Mouse (Mus musculus) forebrain, embryonic 11.5 days (tissue): ENCODE data around the gene Cops4. TPM values are rescaled to one million over a fixed set of nuclear protein-coding genes. Genes with fewer than 3 reads are reported as not detected.

Experiments used
- ATAC-seq: fragments of 200-750 bp; cut with Nextera tagmentation; replicated peaks from 2 replicates; pipeline ENCODE4 v1.8.0; 2017; ENCODE audit warnings: moderate TSS enrichment; ENCODE audit not compliant: low FRiP score
- DNase-seq: peaks from one replicate; pipeline ENCODE4 v3.0.0-alpha.2; 2017; ENCODE audit warnings: low spot score
- H3K27ac ChIP-seq: fragments of 300-500 bp; sonication (generic); 2 replicates; pipeline ENCODE4 v1.5.1; 2014; ENCODE audit warnings: low read depth, low read length
- H3K27me3 ChIP-seq: fragments of 300-500 bp; sonication (generic); 2 replicates; pipeline ENCODE4 v1.6.1; 2014; ENCODE audit warnings: mild to moderate bottlenecking, low read length, mixed read lengths; ENCODE audit not compliant: control insufficient read depth, insufficient read depth
- H3K36me3 ChIP-seq: fragments of 300-500 bp; sonication (generic); 2 replicates; pipeline ENCODE4 v1.6.1; 2014; ENCODE audit warnings: mild to moderate bottlenecking, low read length, moderate library complexity, mixed read lengths; ENCODE audit not compliant: control insufficient read depth, insufficient read depth
- H3K4me1 ChIP-seq: fragments of 300-500 bp; sonication (generic); replicated peaks from 2 replicates; pipeline ENCODE4 v1.6.1; 2014; ENCODE audit warnings: low read length, mixed read lengths; ENCODE audit not compliant: control insufficient read depth, insufficient read depth
- H3K4me2 ChIP-seq: fragments of 300-500 bp; sonication (generic); 2 replicates; pipeline ENCODE4 v1.6.1; 2014; ENCODE audit warnings: low read depth, mild to moderate bottlenecking, low read length, moderate library complexity, mixed read lengths; ENCODE audit not compliant: severe bottlenecking
- H3K4me3 ChIP-seq: fragments of 300-500 bp; sonication (generic); 2 replicates; pipeline ENCODE4 v1.5.1; 2014; ENCODE audit warnings: low read depth, low read length
- H3K9ac ChIP-seq: fragments of 300-500 bp; sonication (generic); 2 replicates; pipeline ENCODE4 v1.6.1; 2014; ENCODE audit warnings: low read length
- H3K9me3 ChIP-seq: fragments of 300-500 bp; sonication (generic); 2 replicates; pipeline ENCODE4 v1.6.1; 2016; ENCODE audit warnings: low read length, mixed read lengths; ENCODE audit not compliant: control insufficient read depth
- WGBS: fragments of 180-500 bp; shearing (Covaris S2); extraction: QIAGEN DNeasy Blood & Tissue Kit; methylation state at CpG from one replicate; pipeline ENCODE4 v1.1.7; 2014; 5-methylcytosine and 5-hydroxymethylcytosine counted together
- polyA plus RNA-seq: library from polyadenylated mRNA; unstranded; fragments of >200 nt; fragmentation: Nextera tagmentation; extraction: Ambion mirVana; gene quantifications from 2 replicates; pipeline ENCODE4 v1.2.1, GENCODE M21; 2014

The Cops4 gene
- polyA plus RNA-seq, 1 experiment from 2014 or later: 231 TPM

- WGBS: 94% methylated on average over 4 of the region's 4 CpGs
- Histone ChIP-seq H3K9ac (no peak overlapping the region), H3K4me3 (no peak overlapping the region), H3K36me3 (peaks cover 8% of the 10 kb centered on the region; the same call in 1 of the 2 replicates), H3K9me3 (no peaks in the 10 kb centered on the region), H3K27me3 (no peaks in the 10 kb centered on the region), H3K27ac (no peak overlapping the region), H3K4me1 (no peaks in the 10 kb centered on the region), H3K4me2 (no peak overlapping the region)
- ATAC-seq (no peak), DNase-seq (no peak)
These were observed 31.2 kb downstream of the Cops4 start for GRCm38 (mm10) chr5:100549311-100549710.

DNA sequence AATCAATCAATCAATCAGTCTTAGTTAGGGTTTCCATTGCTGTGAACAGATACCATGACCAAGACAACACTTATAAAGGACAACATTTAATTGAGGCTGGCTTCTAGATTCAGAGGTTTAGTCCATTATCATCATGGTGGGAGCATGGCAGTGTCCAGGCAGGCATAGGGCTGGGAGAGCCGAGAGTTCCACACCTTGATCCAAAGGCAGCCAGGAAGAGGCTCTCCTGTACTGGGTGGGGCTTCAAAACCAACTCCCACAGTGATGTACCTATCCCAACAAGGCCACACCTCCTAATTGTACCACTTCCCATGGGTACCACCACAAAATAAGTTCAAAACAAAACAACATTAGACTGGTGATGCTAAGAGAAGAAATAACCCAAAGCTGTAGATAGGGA is 32.0 kb downstream of the Cops4 start:
- no peak overlapping the region for H3K4me2 ChIP-seq
- no peak overlapping the region for H3K27ac ChIP-seq
- no peak overlapping the region for H3K9ac ChIP-seq
- ATAC-seq: no peak
- H3K27me3 ChIP-seq: no peaks in the 10 kb centered on the region
- no peak overlapping the region for H3K4me3 ChIP-seq
- H3K36me3 ChIP-seq: peaks cover 8% of the 10 kb centered on the region; the same call in 1 of the 2 replicates
- H3K4me1 ChIP-seq: no peaks in the 10 kb centered on the region
- DNase-seq: no peak
- 86% methylated on average over 1 of the region's 1 CpGs for WGBS
- no peaks in the 10 kb centered on the region for H3K9me3 ChIP-seq

GRCm38 (mm10) chr5:100551952-100552351 is 33.8 kb downstream of the Cops4 start:
- Histone ChIP-seq H3K4me2 (no peak overlapping the region), H3K27ac (no peak overlapping the region), H3K9me3 (no peaks in the 10 kb centered on the region), H3K36me3 (peaks cover 5% of the 10 kb centered on the region; the same call in 1 of the 2 replicates), H3K27me3 (no peaks in the 10 kb centered on the region), H3K4me3 (no peak overlapping the region), H3K9ac (no peak overlapping the region), H3K4me1 (no peaks in the 10 kb centered on the region)
- ATAC-seq: no peak
- DNase-seq: no peak
- 71% methylated on average over 2 of the region's 2 CpGs for WGBS

DNA sequence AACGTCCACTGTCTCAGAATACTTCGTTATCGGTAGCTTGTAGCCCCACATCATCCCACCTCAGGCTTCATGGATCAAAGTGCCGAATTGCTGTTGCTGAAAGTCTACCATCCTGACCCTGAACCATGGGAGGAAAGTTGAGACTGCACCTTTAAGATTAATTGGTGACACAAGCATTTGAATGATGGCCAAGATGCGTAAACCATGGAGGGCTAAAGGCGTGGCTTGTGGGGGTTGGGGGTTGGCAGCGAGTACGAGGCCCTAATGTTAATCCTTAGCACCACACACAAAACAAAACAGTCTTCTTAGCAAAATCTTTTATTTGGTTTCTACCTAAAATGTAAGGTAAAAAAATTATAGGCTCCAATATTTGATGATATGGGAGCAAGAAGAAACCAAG is 35.3 kb downstream of the Cops4 start:
- 65% methylated on average over 8 of the region's 8 CpGs for WGBS
- H3K36me3 ChIP-seq: no peaks in the 10 kb centered on the region; the same call in 1 of the 2 replicates
- no peaks in the 10 kb centered on the region for H3K9me3 ChIP-seq
- H3K4me3 ChIP-seq: no peak overlapping the region
- no peak for ATAC-seq
- no peaks in the 10 kb centered on the region for H3K4me1 ChIP-seq
- H3K27me3 ChIP-seq: no peaks in the 10 kb centered on the region
- DNase-seq: no peak
- no peak overlapping the region for H3K4me2 ChIP-seq
- H3K27ac ChIP-seq: no peak overlapping the region
- H3K9ac ChIP-seq: no peak overlapping the region

DNA sequence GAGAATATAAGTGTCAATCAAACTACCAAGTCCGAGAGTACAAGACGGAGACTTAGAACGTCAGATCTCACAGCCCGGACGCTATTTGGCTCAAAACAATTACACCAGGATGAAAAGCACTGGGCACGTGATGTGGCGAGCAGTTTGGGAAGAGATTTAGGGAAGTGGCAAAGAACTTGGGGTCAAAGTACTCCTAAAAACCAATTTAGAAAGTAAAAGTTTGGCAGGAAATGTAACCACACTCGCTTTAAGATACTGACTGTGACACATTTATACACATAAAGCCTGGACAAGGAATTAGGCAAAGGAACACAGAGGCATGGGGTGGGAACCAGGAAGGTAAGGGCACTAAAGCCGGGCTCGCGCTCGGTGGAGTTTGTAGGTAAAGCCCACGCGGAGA is 38.9 kb downstream of the Cops4 start:
- Histone ChIP-seq H3K27me3 (no peaks in the 10 kb centered on the region), H3K36me3 (no peaks in the 10 kb centered on the region), H3K4me3 (no peak overlapping the region), H3K9me3 (no peaks in the 10 kb centered on the region), H3K4me2 (no peak overlapping the region), H3K27ac (no peak overlapping the region), H3K4me1 (no peaks in the 10 kb centered on the region), H3K9ac (no peak overlapping the region)
- no peak for ATAC-seq
- 90% methylated on average over 14 of the region's 14 CpGs for WGBS
- no peak for DNase-seq

- H3K27ac ChIP-seq: no peak overlapping the region
- no peak overlapping the region for H3K9ac ChIP-seq
- WGBS: 82% methylated on average over 9 of the region's 9 CpGs
- DNase-seq (no peak), ATAC-seq (no peak)
- H3K27me3 ChIP-seq: no peaks in the 10 kb centered on the region
- H3K4me3 ChIP-seq: no peak overlapping the region
- H3K9me3 ChIP-seq: no peaks in the 10 kb centered on the region
- H3K36me3 ChIP-seq: no peaks in the 10 kb centered on the region
- H3K4me2 ChIP-seq: no peak overlapping the region
- H3K4me1 ChIP-seq: no peaks in the 10 kb centered on the region
These were observed 39.4 kb downstream of the Cops4 start for GRCm38 (mm10) chr5:100557537-100557936.

DNA sequence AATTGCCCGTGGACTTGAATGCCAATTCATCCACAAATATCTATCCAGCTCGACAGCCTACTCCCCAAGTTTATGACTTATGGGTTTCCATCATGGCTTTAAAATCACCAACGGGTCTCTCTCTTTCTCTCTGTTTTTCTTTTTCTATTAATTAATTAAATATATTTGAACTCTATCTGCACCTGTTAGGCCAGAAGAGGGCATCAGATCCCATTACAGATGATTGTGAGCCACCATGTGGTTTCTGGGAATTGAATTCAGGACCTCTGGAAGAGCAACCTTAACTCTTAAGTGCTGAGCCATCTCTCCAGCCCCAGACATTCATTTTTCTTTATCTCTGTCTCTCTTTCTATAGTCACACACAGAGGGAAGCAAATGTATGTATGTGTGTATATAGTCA is 40.7 kb downstream of the Cops4 start:
- no peaks in the 10 kb centered on the region for H3K36me3 ChIP-seq
- DNase-seq (no peak), ATAC-seq (no peak)
- WGBS: 85% methylated on average over 3 of the region's 3 CpGs
- H3K4me2 ChIP-seq: no peak overlapping the region
- H3K9me3 ChIP-seq: no peaks in the 10 kb centered on the region
- H3K4me1 ChIP-seq: no peaks in the 10 kb centered on the region
- H3K27ac ChIP-seq: no peak overlapping the region
- H3K9ac ChIP-seq: no peak overlapping the region
- H3K27me3 ChIP-seq: no peaks in the 10 kb centered on the region
- no peak overlapping the region for H3K4me3 ChIP-seq

DNA sequence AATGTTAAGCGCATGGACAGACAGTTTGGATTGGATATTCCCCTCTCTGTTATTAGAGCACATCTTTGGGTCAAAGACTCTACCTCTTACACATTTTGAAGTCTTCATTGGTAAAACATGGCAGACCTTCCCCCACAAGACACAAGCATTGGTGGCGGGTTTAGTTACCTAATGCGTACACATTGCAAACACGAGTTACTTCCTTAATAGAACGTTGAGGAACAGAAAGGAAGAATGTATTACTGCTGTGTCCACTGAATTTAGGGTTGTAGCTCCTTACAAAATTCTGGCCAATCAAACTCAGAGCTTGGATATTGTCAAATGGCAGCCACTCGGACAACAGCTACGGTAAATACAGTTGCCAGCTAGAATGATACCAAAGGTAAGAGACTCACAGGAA is 41.2 kb downstream of the Cops4 start:
- no peak overlapping the region for H3K9ac ChIP-seq
- no peaks in the 10 kb centered on the region for H3K36me3 ChIP-seq
- DNase-seq (no peak), ATAC-seq (no peak)
- H3K4me2 ChIP-seq: no peak overlapping the region
- 96% methylated on average over 7 of the region's 7 CpGs for WGBS
- no peak overlapping the region for H3K27ac ChIP-seq
- no peaks in the 10 kb centered on the region for H3K9me3 ChIP-seq
- H3K27me3 ChIP-seq: no peaks in the 10 kb centered on the region
- no peaks in the 10 kb centered on the region for H3K4me1 ChIP-seq
- H3K4me3 ChIP-seq: no peak overlapping the region

DNA sequence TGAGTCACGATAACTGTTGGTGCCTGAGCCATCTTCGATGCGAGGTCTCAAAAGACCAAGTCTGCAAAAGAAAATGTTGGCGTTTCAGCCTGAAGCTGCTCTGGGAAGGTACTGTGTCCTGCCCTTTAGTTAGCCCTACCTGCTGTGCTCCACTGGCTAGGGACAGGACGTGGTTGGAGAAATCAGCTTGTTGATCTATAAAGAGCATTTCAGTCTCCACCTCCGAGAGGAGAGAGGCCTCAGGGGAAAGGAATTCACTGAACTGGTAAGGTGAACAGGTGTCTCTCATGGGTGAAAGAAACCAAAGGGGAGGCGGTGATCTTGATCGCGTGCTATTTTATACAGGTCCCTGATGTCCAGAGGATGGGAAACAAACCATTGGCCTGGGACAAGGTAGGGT is 44.6 kb downstream of the Cops4 start:
- DNase-seq (no peak), ATAC-seq (no peak)
- H3K9me3 ChIP-seq: no peaks in the 10 kb centered on the region
- no peak overlapping the region for H3K9ac ChIP-seq
- no peak overlapping the region for H3K27ac ChIP-seq
- H3K36me3 ChIP-seq: no peaks in the 10 kb centered on the region
- no peaks in the 10 kb centered on the region for H3K27me3 ChIP-seq
- no peaks in the 10 kb centered on the region for H3K4me1 ChIP-seq
- H3K4me3 ChIP-seq: no peak overlapping the region
- H3K4me2 ChIP-seq: no peak overlapping the region
- WGBS: 87% methylated on average over 9 of the region's 9 CpGs
